Mouse (Mus musculus): ENCODE data around the gene Sart3.
"Not testable (repeated sequence)": the region's sequence is repeated elsewhere in the genome, so short reads cannot be mapped to it uniquely, and the experiment has no call there.

GRCm38 (mm10) chr5:113784104-113784503, 11.8 kb upstream of the Sart3 start:
- TF ChIP-seq TCF3 (IDR thresholded peaks at IDR 0.05; ENCODE audit: insufficient read length, low read depth); MAX (IDR thresholded peaks at IDR 0.05; ENCODE audit: low read depth); POLR2A (IDR thresholded peaks at IDR 0.05; ENCODE audit: insufficient read length, low read depth); POLR2AphosphoS2 (IDR thresholded peaks at IDR 0.05; ENCODE audit: insufficient read length, low read depth); E2F4 (IDR thresholded peaks at IDR 0.05; ENCODE audit: insufficient read depth); USF1 (IDR thresholded peaks at IDR 0.05; ENCODE audit: low read depth); SRF (IDR thresholded peaks at IDR 0.05; ENCODE audit: control insufficient read depth, insufficient read length, low read depth); MYOG (IDR thresholded peaks at IDR 0.05; ENCODE audit: control insufficient read depth in 1 of 3, insufficient read depth in 1 of 3, insufficient read length in 2 of 3, low read depth in 2 of 3); CEBPB (IDR thresholded peaks at IDR 0.05; ENCODE audit: insufficient read depth, poor library complexity, severe bottlenecking); REST (IDR thresholded peaks at IDR 0.05; ENCODE audit: insufficient read depth, insufficient read length); TCF12 (IDR thresholded peaks at IDR 0.05; ENCODE audit: insufficient read depth, poor library complexity, severe bottlenecking): not testable (repeated sequence)
